Mouse (Mus musculus) cerebellum, adult (tissue): ENCODE results near the gene Zfp652.
"Not testable (repeated sequence)": the region's sequence is repeated elsewhere in the genome, so short reads cannot be mapped to it uniquely, and the experiment has no call there.

ENCODE experiments used
- ATAC-seq: cut with Nextera tagmentation; 2 replicates; pipeline ENCODE4 v1.9.2; 2017; ENCODE audit warnings: mild to moderate bottlenecking, moderate library complexity, mixed read lengths; ENCODE audit not compliant: insufficient number of reproducible peaks, low FRiP score, low TSS enrichment

Gene Zfp652

GRCm38 (mm10) chr11:95712563-95713224, at the start of gene Zfp652:
TSS of gene Zfp652 (plus strand) at chr11:95712673.
- ATAC-seq = peak; percentile 94

GRCm38 (mm10) chr11:95666529-95667149, 45.8 kb upstream of the Zfp652 start, which contains the start of gene Phb:
TSS of gene Phb (plus strand) at chr11:95666957.
- peak; percentile 99 for ATAC-seq

DNA sequence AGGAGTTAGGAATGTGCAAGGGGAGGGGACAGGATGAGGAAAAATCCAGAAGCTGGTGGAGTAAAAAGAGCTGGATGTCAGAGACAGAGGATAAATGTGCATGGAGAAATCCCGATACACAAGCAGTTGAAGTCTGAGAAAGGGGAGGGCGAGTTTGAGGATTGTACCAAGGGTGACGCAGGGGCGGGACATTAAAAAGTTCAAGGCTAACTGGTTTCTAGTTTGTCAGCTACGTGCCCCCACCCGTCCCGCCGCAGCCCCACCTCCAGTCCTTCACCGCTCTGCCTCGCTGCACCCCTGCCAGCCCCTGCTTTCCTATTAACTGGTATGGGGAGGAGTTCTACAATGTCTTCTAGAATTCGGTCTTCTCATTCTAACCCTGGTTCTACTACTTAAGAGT, 45.3 kb upstream of the Zfp652 start:
- ATAC-seq = no peak

DNA sequence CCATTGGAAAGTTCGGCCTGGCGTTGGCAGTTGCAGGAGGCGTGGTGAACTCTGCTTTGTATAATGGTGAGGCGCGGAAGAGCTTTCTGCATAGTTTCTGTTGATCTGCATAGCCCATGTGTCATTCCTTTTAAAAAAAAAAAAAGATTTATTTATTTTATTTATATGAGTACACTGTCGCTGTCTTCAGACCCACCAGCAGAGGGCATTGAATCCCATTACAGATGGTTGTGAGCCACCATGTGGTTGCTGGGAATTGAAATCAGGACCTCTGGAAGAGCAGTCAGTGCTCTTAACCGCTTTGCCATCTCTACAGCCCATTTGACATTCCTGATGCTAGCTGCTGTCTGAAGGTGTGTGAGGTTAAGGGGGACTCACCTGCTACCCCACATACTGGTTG, 44.4 kb upstream of the Zfp652 start:
- not testable (repeated sequence) for ATAC-seq

DNA sequence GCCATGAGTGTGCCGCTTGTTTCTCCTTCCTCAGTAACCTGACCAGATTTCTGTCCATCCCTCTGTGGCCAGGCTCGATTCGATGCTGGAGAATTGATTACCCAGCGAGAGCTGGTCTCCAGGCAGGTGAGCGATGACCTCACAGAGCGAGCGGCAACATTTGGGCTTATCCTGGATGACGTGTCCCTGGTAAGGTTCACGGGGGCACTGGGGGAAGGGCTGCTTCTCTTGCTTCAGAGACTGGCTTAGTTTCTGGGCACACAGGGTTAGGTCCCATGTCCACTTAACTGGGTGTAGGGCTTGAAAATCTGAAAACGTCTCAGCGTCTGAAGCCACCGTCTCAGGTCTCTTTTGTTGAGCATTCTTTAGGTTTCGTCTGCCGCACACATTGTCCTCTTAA, 37.0 kb upstream of the Zfp652 start:
- ATAC-seq = no peak

- ATAC-seq = no peak
Measured at GRCm38 (mm10) chr11:95676307-95676706, 36.2 kb upstream of the Zfp652 start.

GRCm38 (mm10) chr11:95677925-95678701, 34.4 kb upstream of the Zfp652 start:
- ATAC-seq = no peak

DNA sequence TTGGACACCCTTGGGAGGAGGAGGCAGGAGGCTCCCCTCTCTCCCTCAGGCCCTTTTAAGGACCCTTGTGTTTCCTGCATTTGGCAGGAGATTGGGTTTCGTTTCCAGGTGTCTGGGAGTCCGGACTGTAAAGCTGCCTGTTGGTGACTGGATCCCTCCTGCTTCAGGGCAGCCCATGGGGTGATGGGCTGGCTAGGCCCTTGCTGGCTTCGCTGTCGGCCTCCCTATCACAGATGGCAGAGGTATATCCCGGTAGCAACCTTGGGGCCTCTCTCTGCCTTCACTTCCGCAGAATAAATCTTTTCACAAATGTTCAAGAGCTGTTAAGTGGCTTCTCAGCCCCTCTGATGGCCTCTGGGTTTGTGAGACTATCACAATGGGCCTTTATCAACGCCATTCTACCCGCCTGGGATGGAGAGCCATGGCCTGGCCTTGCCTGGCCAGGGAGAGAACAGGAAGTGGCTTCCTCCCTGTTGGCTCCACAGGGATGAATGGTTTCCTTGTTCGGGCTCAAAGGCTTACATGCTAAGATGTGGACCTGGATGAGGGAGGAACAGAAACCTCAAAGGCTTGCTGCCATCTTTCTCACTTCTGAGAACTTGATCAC, 30.4 kb upstream of the Zfp652 start:
- no peak for ATAC-seq

DNA sequence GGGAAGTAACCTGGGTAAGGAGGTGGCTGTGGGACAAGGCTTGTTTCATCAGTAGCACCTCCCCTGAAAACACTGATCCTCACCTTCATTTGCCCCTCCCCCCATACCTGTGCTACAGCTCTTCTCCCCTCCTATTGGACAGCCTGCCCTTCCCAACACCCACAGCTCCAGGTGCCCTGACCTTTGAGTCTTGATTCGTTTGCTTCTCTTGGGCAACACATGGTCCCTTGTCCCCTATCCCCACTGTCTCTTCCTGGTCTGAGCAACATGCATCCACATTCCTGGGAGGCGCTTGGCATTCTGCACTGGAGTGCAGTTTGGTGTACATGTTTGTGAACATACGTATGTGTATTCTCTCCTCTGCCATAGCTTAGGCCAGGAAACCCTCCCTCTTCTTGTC, 29.5 kb upstream of the Zfp652 start:
- ATAC-seq = no peak

- ATAC-seq = peak; percentile 45; the same call in 1 of the 2 replicates
Measured at GRCm38 (mm10) chr11:95686031-95686430, 26.4 kb upstream of the Zfp652 start.

DNA sequence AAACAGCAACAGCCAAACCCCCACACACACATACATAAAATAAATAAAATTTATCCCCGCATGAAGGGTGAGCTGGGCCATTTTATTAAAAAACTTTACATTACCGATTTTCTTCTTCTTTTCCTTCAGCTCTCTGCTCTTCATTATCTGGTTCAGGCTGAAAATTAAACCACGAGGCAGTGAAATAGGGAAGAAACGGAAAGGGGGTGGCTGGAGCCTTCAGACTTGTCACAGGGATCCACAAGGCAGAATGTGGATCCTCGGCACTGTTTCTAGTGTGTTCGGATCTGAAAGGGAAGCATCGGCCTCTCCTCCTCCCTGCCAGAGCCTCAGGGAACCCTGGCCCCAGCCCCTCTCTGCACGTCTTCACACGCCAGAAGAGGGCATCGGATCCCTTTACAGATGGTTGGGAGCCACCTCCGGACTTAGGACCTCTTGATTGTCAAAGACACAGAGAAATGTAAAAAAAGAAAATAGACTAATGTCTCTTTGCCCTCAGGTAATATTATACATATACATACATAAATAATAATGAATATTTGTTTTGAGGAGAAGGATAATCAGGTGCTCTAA, 25.3 kb upstream of the Zfp652 start:
- ATAC-seq = no peak

GRCm38 (mm10) chr11:95688515-95688914, 24.0 kb upstream of the Zfp652 start:
- no peak for ATAC-seq

GRCm38 (mm10) chr11:95688981-95689380, 23.5 kb upstream of the Zfp652 start:
- ATAC-seq = no peak

DNA sequence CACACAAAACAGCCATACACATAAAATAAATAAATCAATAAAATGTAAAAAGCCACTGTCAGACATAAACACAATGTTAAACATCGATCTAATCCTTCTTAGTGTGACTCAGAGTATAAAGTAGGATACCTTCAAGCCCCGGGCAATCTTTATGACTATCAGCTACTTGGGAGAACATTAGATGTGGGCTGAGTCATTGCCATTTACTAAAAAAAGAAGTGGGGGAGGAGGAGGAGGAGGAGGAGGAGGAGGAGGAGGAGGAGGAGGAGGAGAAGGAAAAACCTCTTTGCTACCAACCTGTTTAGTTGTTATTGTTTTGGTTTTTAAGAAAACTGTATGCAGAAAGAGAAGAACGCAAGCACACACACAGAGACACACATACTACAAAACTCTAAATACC, 22.9 kb upstream of the Zfp652 start:
- no peak for ATAC-seq

DNA sequence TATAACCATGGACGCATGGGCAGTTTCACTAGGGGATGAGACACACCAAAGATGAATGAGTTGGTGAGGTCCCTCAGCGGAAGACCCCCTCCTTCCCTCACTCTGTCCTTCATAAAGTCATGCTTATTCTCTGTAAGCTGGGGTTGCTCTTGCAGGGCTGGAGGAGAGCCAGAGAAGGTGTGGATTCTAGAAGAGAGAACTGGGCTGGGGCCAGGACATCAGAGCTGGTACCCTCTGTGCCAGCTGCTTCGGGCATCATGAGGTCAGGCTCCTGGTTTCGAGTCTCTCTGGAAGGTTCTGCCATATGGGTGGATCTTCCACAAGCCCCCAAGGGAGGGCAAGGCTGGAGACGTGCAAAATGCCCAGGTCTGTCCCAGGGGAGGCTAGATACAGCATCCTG, 13.9 kb upstream of the Zfp652 start:
- ATAC-seq = no peak

DNA sequence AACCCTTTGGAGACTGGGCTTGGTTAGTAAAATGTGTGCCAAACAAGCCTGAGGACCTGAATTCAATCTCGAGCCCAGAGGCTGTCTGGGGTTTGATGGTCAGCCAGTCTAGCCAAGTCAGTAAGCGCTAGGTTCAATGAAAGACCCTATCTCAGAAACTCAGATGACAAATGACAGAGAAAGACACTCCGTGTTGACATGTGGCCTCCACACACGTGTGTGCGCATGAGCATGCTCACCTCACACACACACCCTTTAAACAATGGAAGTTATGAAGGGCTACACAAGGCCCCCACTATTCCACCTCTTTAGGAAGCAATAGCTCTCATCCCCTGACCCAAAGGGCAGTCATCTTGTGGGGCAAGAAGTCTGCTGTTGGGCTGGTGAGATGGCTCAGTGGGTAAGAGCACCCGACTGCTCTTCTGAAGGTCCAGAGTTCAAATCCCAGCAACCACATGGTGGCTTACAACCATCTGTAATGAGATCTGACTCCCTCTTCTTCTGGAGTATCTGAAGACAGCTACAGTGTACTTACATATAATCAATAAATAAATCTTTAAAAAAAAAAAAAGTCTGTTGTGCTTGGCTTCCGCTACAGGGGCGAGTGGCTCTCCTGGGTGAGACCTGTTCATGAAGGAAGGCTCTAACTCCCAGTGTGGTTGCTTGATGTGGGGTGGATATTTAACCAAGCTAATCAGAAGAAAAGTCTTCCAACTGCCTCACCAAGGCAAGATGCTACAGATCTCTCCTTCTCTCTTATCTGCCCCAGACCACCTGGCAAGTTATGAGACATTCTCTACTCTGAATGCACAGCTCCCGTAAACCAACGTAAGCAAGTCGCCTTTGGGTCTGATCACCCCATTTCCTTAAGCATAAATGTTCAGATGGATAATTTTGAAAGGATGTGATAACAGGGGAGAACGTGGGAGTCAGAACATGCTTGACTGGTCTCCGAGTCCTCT, 11.4 kb upstream of the Zfp652 start:
- no peak for ATAC-seq

DNA sequence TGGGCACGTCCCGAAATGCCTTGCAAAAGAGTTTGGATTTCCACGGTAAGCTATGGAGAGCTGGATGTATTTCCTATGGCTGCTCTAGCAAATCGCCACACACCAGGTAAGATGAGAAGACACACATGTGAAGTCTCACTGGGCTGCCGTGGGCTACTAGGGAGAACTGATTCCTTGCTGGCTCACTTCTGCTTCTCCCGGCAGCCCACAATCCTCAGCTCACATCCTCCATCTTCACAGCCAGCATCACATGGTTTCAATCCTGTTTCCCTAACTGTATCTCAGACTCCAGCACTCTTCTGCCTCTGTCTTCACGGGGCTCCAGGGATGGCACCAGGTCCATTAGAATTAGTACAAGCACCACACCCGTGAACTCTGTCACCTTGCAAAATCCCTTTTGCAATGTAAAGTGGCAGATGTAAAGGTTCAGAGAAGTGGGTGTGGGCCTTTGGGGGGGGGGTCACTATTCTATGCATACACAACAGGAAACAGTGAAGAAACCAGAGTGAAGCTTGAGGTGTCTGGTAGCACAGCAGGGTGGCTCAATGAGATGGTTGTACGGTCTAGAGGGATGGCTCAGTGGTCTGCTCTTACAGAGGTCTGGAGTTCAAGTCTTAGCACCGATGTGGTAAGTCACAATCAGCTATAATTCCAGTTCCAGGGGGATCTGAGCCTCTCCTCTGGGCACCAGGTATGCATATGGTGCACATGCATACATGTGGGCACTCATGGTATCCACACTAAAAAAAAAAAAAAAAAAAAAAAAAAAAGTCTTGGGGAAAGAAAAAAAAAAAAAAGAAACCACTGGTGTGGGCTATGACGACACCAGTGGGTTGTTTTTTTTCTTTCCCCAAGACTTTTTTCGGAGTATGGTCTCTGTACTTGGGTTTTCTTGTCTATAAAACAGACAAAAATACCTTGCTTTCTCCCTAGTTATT, 8.2 kb upstream of the Zfp652 start:
- ATAC-seq = no peak

DNA sequence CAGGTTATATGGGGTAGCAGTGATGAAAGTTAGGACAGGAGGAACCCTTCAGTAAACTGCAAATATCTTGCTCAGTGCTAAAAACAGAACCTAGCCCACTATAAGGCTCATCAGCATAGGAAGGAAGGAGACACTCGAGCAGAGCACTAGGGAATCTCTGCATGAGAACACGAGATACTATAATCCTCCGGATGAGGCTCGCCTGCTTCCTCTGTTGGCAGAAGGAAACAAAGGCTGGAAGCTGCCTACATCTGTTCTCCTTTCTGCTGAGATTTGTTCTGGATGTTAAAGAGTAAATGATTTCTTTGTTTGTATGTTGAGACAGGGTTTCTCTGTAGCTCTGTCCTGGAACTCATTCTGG, 7.5 kb upstream of the Zfp652 start:
- no peak for ATAC-seq
